In genomic region chr8:70503062-70503750, GRCm38 (mm10) we compare ENCODE assay signal across 9 mouse cellular contexts. TPM values are rescaled to one million over a fixed set of nuclear protein-coding genes. Genes with fewer than 3 reads are reported as not detected.
DNase-seq lines count a peak whose midpoint lies in the region; ATAC-seq and TF ChIP-seq lines count a peak whose summit lies in the region.
"Had no signal": no experiment of that assay in that cellular context is flagged by ENCODE, and none has a peak within 500 bp of the region (broad histone marks: within the 10 kb centered on the region; RNA-seq: fewer than 3 reads in every experiment).

No protein-coding gene starts in this region.

- ATAC-seq in hindbrain, postnatal 0 days = no peak
- no peak for ATAC-seq in liver, embryonic 12.5 days
- ATAC-seq in neural tube, embryonic 12.5 days (ENCODE audit: low FRiP score, low read depth) = no peak

- peak; percentile 63 for DNase-seq in thymus, adult 2 months
- no peak for DNase-seq in thymus, adult 18-20 months
- peak; percentile 84 for DNase-seq in cerebellum, adult 9-10 months
- peak; percentile 83 for DNase-seq in gastrocnemius, adult 2 months
- peak; percentile 70 for DNase-seq in hindbrain, postnatal 0 days (ENCODE audit: low spot score)
- DNase-seq in thymus, postnatal 25 days = peak; percentile 64

- no peak overlapping the region for H3K4me3 ChIP-seq in thymus, adult 2 months (ENCODE audit: control insufficient read depth, insufficient read depth, low read length)
- peak overlapping the region; percentile 26; the same call in 1 of the 2 replicates for H3K4me3 ChIP-seq in gastrocnemius, adult 2 months
- 0 out of 2 replicates have a peak overlapping the region, but pooled peaks have one; percentile 2 for H3K4me3 ChIP-seq in hindbrain, postnatal 0 days (ENCODE audit: low read length)
- peak overlapping the region; percentile 28 for H3K4me3 ChIP-seq in liver, embryonic 12.5 days
- H3K4me3 ChIP-seq in neural tube, embryonic 12.5 days = no peak overlapping the region

- H3K4me1 ChIP-seq in thymus, adult 2 months (replicated peaks; ENCODE audit: control insufficient read depth, insufficient read depth, low read length) = peaks cover 24% of the 10 kb centered on the region
- peaks cover 15% of the 10 kb centered on the region; the same call in 1 of the 2 replicates for H3K4me1 ChIP-seq in hindbrain, postnatal 0 days (ENCODE audit: insufficient read depth, low read length)
- peaks cover 92% of the 10 kb centered on the region for H3K4me1 ChIP-seq in liver, embryonic 12.5 days
- peaks cover 41% of the 10 kb centered on the region for H3K4me1 ChIP-seq in neural tube, embryonic 12.5 days

- TF ChIP-seq CTCF in thymus, adult 2 months (IDR thresholded peaks at IDR 0.05; ENCODE audit: borderline replicate concordance, control insufficient read depth, extremely low read depth, insufficient read depth, low read length, poor library complexity) = peak; percentile 99
- TF ChIP-seq CTCF in gastrocnemius, adult 2 months (IDR thresholded peaks at IDR 0.05) = peak; percentile 82
- TF ChIP-seq CTCF in hindbrain, postnatal 0 days (IDR thresholded peaks at IDR 0.05; ENCODE audit: low read depth) = peak; percentile 76

- no peak overlapping the region for H3K27ac ChIP-seq in thymus, adult 2 months (ENCODE audit: control insufficient read depth, insufficient read depth, low read length)
- no peak overlapping the region for H3K27ac ChIP-seq in gastrocnemius, adult 2 months
- no peak overlapping the region for H3K27ac ChIP-seq in hindbrain, postnatal 0 days
- no peak overlapping the region for H3K27ac ChIP-seq in liver, embryonic 12.5 days
- no peak overlapping the region for H3K27ac ChIP-seq in neural tube, embryonic 12.5 days

- no peak overlapping the region for H3K9ac ChIP-seq in hindbrain, postnatal 0 days (replicated peaks; ENCODE audit: low read length)
- no peak overlapping the region; the same call in 1 of the 2 replicates for H3K9ac ChIP-seq in liver, embryonic 12.5 days
- 0 out of 2 replicates have a peak overlapping the region, but pooled peaks have one; percentile 29 for H3K9ac ChIP-seq in neural tube, embryonic 12.5 days

- H3K36me3 ChIP-seq in thymus, adult 2 months (ENCODE audit: control insufficient read depth, insufficient read depth, low read length) = peaks cover 6% of the 10 kb centered on the region; the same call in 1 of the 2 replicates
- H3K36me3 ChIP-seq in hindbrain, postnatal 0 days (ENCODE audit: insufficient read depth, low read length) = peaks cover 10% of the 10 kb centered on the region; the same call in 1 of the 2 replicates
- peaks cover 29% of the 10 kb centered on the region for H3K36me3 ChIP-seq in liver, embryonic 12.5 days
- H3K36me3 ChIP-seq in neural tube, embryonic 12.5 days = peaks cover 13% of the 10 kb centered on the region

- no peak for TF ChIP-seq POLR2A in thymus, adult 2 months (IDR thresholded peaks at IDR 0.05; ENCODE audit: control insufficient read depth, extremely low read depth, insufficient read depth, low read length, poor library complexity)

- no peaks in the 10 kb centered on the region for H3K9me3 ChIP-seq in hindbrain, postnatal 0 days (ENCODE audit: low read length)
- H3K9me3 ChIP-seq in liver, embryonic 12.5 days (replicated peaks) = no peaks in the 10 kb centered on the region
- H3K9me3 ChIP-seq in neural tube, embryonic 12.5 days = no peaks in the 10 kb centered on the region

- intact Hi-C loops in gastrocnemius, adult 2 months (cut with DNase I) = no loop called here

- no peak overlapping the region for H3K4me2 ChIP-seq in hindbrain, postnatal 0 days (ENCODE audit: low read depth, low read length)
- peak overlapping the region; percentile 75 for H3K4me2 ChIP-seq in liver, embryonic 12.5 days
- peak overlapping the region; percentile 20 for H3K4me2 ChIP-seq in neural tube, embryonic 12.5 days (replicated peaks)

- no peaks in the 10 kb centered on the region for H3K27me3 ChIP-seq in thymus, adult 2 months (ENCODE audit: control insufficient read depth, insufficient read depth, low read length)
- H3K27me3 ChIP-seq in hindbrain, postnatal 0 days (ENCODE audit: insufficient read depth, low read length) = peaks cover 16% of the 10 kb centered on the region
- H3K27me3 ChIP-seq in liver, embryonic 12.5 days (replicated peaks) = peaks cover 56% of the 10 kb centered on the region
- peaks cover 60% of the 10 kb centered on the region for H3K27me3 ChIP-seq in neural tube, embryonic 12.5 days (replicated peaks)

- 29% methylated on average over 46 of the region's 46 CpGs for WGBS in thymus, adult 2 months
- 18% methylated on average over 46 of the region's 46 CpGs for WGBS in hindbrain, postnatal 0 days
- 17% methylated on average over 46 of the region's 46 CpGs for WGBS in liver, embryonic 12.5 days (ENCODE audit: insufficient replicate concordance)
- WGBS in neural tube, embryonic 12.5 days = 11% methylated on average over 46 of the region's 46 CpGs

RNA-seq across cellular contexts. Expression of gene Rex1bd, which starts 3.3 kb away (rescaled TPM):
- polyA plus RNA-seq in thymus, adult 2 months (2012; rRNA removed) = 196 and 227 TPM in 2 replicates
- 100 to 1,000 TPM; 146 to 148 TPM for total RNA-seq in gastrocnemius, adult 2 months (2021)
- 140 TPM in 2 replicates for total RNA-seq in hindbrain, postnatal 0 days (2014; rRNA removed)
- 188 and 190 TPM in 2 replicates for polyA plus RNA-seq in hindbrain, postnatal 0 days (2015; fragmentation: Nextera tagmentation; extraction: Ambion mirVana)
- 85.6 and 86.6 TPM in 2 replicates for polyA plus RNA-seq in liver, embryonic 12.5 days (2016; fragmentation: Nextera tagmentation; extraction: Ambion mirVana)
- 123 and 135 TPM in 2 replicates for polyA plus RNA-seq in neural tube, embryonic 12.5 days (2016; fragmentation: Nextera tagmentation; extraction: Ambion mirVana)

RNA-seq across cellular contexts. Expression of gene Uba52, which starts 7.4 kb away (rescaled TPM):
- 731 and 765 TPM in 2 replicates for polyA plus RNA-seq in thymus, adult 2 months (2012; rRNA removed)
- 100 to 1,000 TPM; 777 to 924 TPM for total RNA-seq in gastrocnemius, adult 2 months (2021)
- 510 and 535 TPM in 2 replicates for total RNA-seq in hindbrain, postnatal 0 days (2014; rRNA removed)
- 717 and 784 TPM in 2 replicates for polyA plus RNA-seq in hindbrain, postnatal 0 days (2015; fragmentation: Nextera tagmentation; extraction: Ambion mirVana)
- 841 and 876 TPM in 2 replicates for polyA plus RNA-seq in liver, embryonic 12.5 days (2016; fragmentation: Nextera tagmentation; extraction: Ambion mirVana)
- 766 and 781 TPM in 2 replicates for polyA plus RNA-seq in neural tube, embryonic 12.5 days (2016; fragmentation: Nextera tagmentation; extraction: Ambion mirVana)

RNA-seq across cellular contexts. Expression of gene Crlf1, which starts 10.2 kb away (rescaled TPM):
- polyA plus RNA-seq in thymus, adult 2 months (2012; rRNA removed) = 0.59 and 0.70 TPM in 2 replicates
- 1 to 10 TPM; 2.5 to 3.2 TPM for total RNA-seq in gastrocnemius, adult 2 months (2021)
- total RNA-seq in hindbrain, postnatal 0 days (2014; rRNA removed) = 6.5 and 26.7 TPM in 2 replicates
- 16.3 and 17.3 TPM in 2 replicates for polyA plus RNA-seq in hindbrain, postnatal 0 days (2015; fragmentation: Nextera tagmentation; extraction: Ambion mirVana)
- polyA plus RNA-seq in liver, embryonic 12.5 days (2016; fragmentation: Nextera tagmentation; extraction: Ambion mirVana) = 3.9 and 4.0 TPM in 2 replicates
- polyA plus RNA-seq in neural tube, embryonic 12.5 days (2016; fragmentation: Nextera tagmentation; extraction: Ambion mirVana) = 1.9 and 4.5 TPM in 2 replicates
- total RNA-seq: neutrophil, adult 5-6 weeks had no signal

RNA-seq across cellular contexts. Expression of gene Tmem59l, which starts 16.0 kb away (rescaled TPM):
- polyA plus RNA-seq in thymus, adult 2 months (2012; rRNA removed) = 0.39 and 0.73 TPM in 2 replicates
- not detected for total RNA-seq in gastrocnemius, adult 2 months (2021)
- total RNA-seq in hindbrain, postnatal 0 days (2014; rRNA removed) = 196 and 198 TPM in 2 replicates
- polyA plus RNA-seq in hindbrain, postnatal 0 days (2015; fragmentation: Nextera tagmentation; extraction: Ambion mirVana) = 191 and 205 TPM in 2 replicates
- 0.18 and 0.37 TPM in 2 replicates for polyA plus RNA-seq in liver, embryonic 12.5 days (2016; fragmentation: Nextera tagmentation; extraction: Ambion mirVana)
- polyA plus RNA-seq in neural tube, embryonic 12.5 days (2016; fragmentation: Nextera tagmentation; extraction: Ambion mirVana) = 37.9 and 38.3 TPM in 2 replicates
- total RNA-seq: neutrophil, adult 5-6 weeks had no signal

RNA-seq across cellular contexts. Expression of gene Fkbp8, which starts 24.3 kb away (rescaled TPM):
- 613 and 640 TPM in 2 replicates for polyA plus RNA-seq in thymus, adult 2 months (2012; rRNA removed)
- 100 to 1,000 TPM; 108 to 112 TPM for total RNA-seq in gastrocnemius, adult 2 months (2021)
- total RNA-seq in hindbrain, postnatal 0 days (2014; rRNA removed) = 532 and 593 TPM in 2 replicates
- polyA plus RNA-seq in hindbrain, postnatal 0 days (2015; fragmentation: Nextera tagmentation; extraction: Ambion mirVana) = 343 and 360 TPM in 2 replicates
- polyA plus RNA-seq in liver, embryonic 12.5 days (2016; fragmentation: Nextera tagmentation; extraction: Ambion mirVana) = 223 and 224 TPM in 2 replicates
- 349 and 353 TPM in 2 replicates for polyA plus RNA-seq in neural tube, embryonic 12.5 days (2016; fragmentation: Nextera tagmentation; extraction: Ambion mirVana)

Comparison
In these comparisons a context has a peak if more than half of its experiments do, and no peak if none do; other contexts are left out.
1. DNase-seq: peak in thymus, adult 2 months (single experiment), cerebellum, adult 9-10 months (single experiment), gastrocnemius, adult 2 months (single experiment), hindbrain, postnatal 0 days (single experiment) and thymus, postnatal 25 days (single experiment); none in thymus, adult 18-20 months (0 of 2).
2. H3K4me3 ChIP-seq: peak in gastrocnemius, adult 2 months (single experiment), hindbrain, postnatal 0 days (single experiment) and liver, embryonic 12.5 days (single experiment); none in thymus, adult 2 months (single experiment) and neural tube, embryonic 12.5 days (single experiment).
3. Peak in every context shown above with its lines, with median percentiles within 50 percentile points of each other: CTCF ChIP-seq.